Mouse (Mus musculus) cerebellum, adult 2 months (tissue): ENCODE data around the gene C130032M10Rik. TPM values are rescaled to one million over a fixed set of nuclear protein-coding genes. Genes with fewer than 3 reads are reported as not detected.

Experiments used
- DNase-seq, 2 experiments: peaks; one replicate each; pipeline ENCODE4 v3.0.0; 2021
- H3K27ac ChIP-seq: fragments of 200-500 bp; 2 replicates; pipeline ENCODE4 v1.5.1; 2012; ENCODE audit warnings: low read length, control low read depth, inconsistent platforms; ENCODE audit not compliant: insufficient read depth
- H3K27me3 ChIP-seq: fragments of 200-500 bp; 2 replicates; pipeline ENCODE4 v1.6.1; 2012; ENCODE audit warnings: inconsistent platforms, mild to moderate bottlenecking, low read length, moderate library complexity; ENCODE audit not compliant: control insufficient read depth, insufficient read depth
- H3K4me1 ChIP-seq: fragments of 200-500 bp; 2 replicates; pipeline ENCODE4 v1.6.1; 2011; ENCODE audit warnings: low read length; ENCODE audit not compliant: control insufficient read depth, insufficient read depth
- H3K4me3 ChIP-seq: fragments of 200-500 bp; replicated peaks from 2 replicates; pipeline ENCODE3; 2011; ENCODE audit warnings: mild to moderate bottlenecking, low read depth, low read length, control low read depth; ENCODE audit not compliant: insufficient read depth
- CTCF ChIP-seq: fragments of 200-500 bp; IDR thresholded peaks from 2 replicates; pipeline ENCODE4 v1.5.1; 2011; ENCODE audit warnings: low read depth, mild to moderate bottlenecking, control low read depth, low read length, moderate library complexity, borderline replicate concordance; ENCODE audit not compliant: insufficient read depth
- POLR2A ChIP-seq: fragments of 200-500 bp; IDR thresholded peaks from 2 replicates; pipeline ENCODE4 v1.6.1; 2011; ENCODE audit warnings: low read length, control low read depth, borderline replicate concordance; ENCODE audit not compliant: insufficient read depth
- WGBS: fragments of 180-500 bp; shearing (Covaris S2); methylation state at CpG from one replicate; pipeline ENCODE4 v1.1.7; 2018; 5-methylcytosine and 5-hydroxymethylcytosine counted together
- polyA plus RNA-seq: library from polyadenylated mRNA; depleted of rRNA; stranded (reverse); fragments of >200 nt; gene quantifications from 2 replicates; pipeline ENCODE4 v1.2.3, GENCODE M21; 2012; rRNA removed

The C130032M10Rik gene
- polyA plus RNA-seq, 1 experiment = not detected

GRCm38 (mm10) chr9:114562031-114562918, 46.8 kb downstream of the C130032M10Rik start:
- no peaks in the 10 kb centered on the region for H3K4me1 ChIP-seq
- H3K4me3 ChIP-seq = no peak overlapping the region
- no peak for DNase-seq
- 1% methylated on average over 100 of the region's 101 CpGs for WGBS
- TF ChIP-seq POLR2A (no peak), CTCF (no peak)
- H3K27ac ChIP-seq = no peak overlapping the region
- peaks cover 2% of the 10 kb centered on the region; the same call in 1 of the 2 replicates for H3K27me3 ChIP-seq

GRCm38 (mm10) chr9:114562919-114563751, 47.6 kb downstream of the C130032M10Rik start:
- TF ChIP-seq CTCF (no peak), POLR2A (no peak)
- Histone ChIP-seq H3K4me1 (no peaks in the 10 kb centered on the region), H3K4me3 (no peak overlapping the region), H3K27me3 (peaks cover 2% of the 10 kb centered on the region; the same call in 1 of the 2 replicates), H3K27ac (no peak overlapping the region)
- WGBS = under 1% methylated on average over 110 of the region's 122 CpGs
- no peak for DNase-seq

GRCm38 (mm10) chr9:114563761-114564606, 48.5 kb downstream of the C130032M10Rik start, which contains the start of gene Trim71:
Gene Trim71, minus strand, starts transcription at chr9:114564369.
- WGBS = under 1% methylated on average over 91 of the region's 91 CpGs
- Histone ChIP-seq H3K27ac (no peak within 1 kb of the TSS), H3K4me3 (no peak within 1 kb of the TSS), H3K27me3 (peaks cover 2% of the 10 kb centered on the region; the same call in 1 of the 2 replicates), H3K4me1 (no peaks in the 10 kb centered on the region)
- no peak for DNase-seq
- TF ChIP-seq CTCF = no peak
- TF ChIP-seq POLR2A = no peak

GRCm38 (mm10) chr9:114564667-114565066, 49.2 kb downstream of the C130032M10Rik start:
- H3K27ac ChIP-seq = no peak overlapping the region
- no peak overlapping the region for H3K4me3 ChIP-seq
- TF ChIP-seq POLR2A (no peak), CTCF (no peak)
- H3K4me1 ChIP-seq = no peaks in the 10 kb centered on the region
- peaks cover 2% of the 10 kb centered on the region; the same call in 1 of the 2 replicates for H3K27me3 ChIP-seq
- WGBS = under 1% methylated on average over 10 of the region's 10 CpGs
- no peak for DNase-seq

Other genes with a start within 250 kb of the C130032M10Rik start
- gene Bcl2a1c, start 185.6 kb upstream of the C130032M10Rik start, polyA plus RNA-seq = not detected in 2 replicates
- 12.9 and 13.1 TPM in 2 replicates for gene Crtap, start 125.0 kb upstream of the C130032M10Rik start, polyA plus RNA-seq
- gene Glb1, start 114.6 kb upstream of the C130032M10Rik start, polyA plus RNA-seq = 22.2 and 23.0 TPM in 2 replicates
- gene Tmppe, start 114.6 kb upstream of the C130032M10Rik start, polyA plus RNA-seq = 4.1 and 4.5 TPM in 2 replicates
- not detected in 2 replicates for gene Ccr4, start 10.8 kb upstream of the C130032M10Rik start, polyA plus RNA-seq
- 0.03 and 0.05 TPM in 2 replicates for gene Trim71, start 48.7 kb downstream of the C130032M10Rik start, polyA plus RNA-seq
- gene Cnot10, start 124.5 kb downstream of the C130032M10Rik start, polyA plus RNA-seq = 69.7 and 70.9 TPM in 2 replicates
- 64.9 and 67.0 TPM in 2 replicates for gene Dync1li1, start 173.1 kb downstream of the C130032M10Rik start, polyA plus RNA-seq
- 14.6 and 15.2 TPM in 2 replicates for gene Cmtm6, start 215.4 kb downstream of the C130032M10Rik start, polyA plus RNA-seq